Mouse (Mus musculus): ENCODE results near the gene Srsf11.

Srsf11 gene

GRCm38 (mm10) chr3:157993322-157993721 is 43.1 kb downstream of the Srsf11 start:
- no peak for DNase-seq (ENCODE audit: extremely low spot score, low read depth, low spot score)

- no peak for DNase-seq (ENCODE audit: extremely low spot score, low read depth, low spot score)
These were observed 56.8 kb downstream of the Srsf11 start for GRCm38 (mm10) chr3:157979619-157980018.

GRCm38 (mm10) chr3:157973236-157973635 is 63.2 kb downstream of the Srsf11 start:
- no peak for DNase-seq (ENCODE audit: extremely low spot score, low read depth, low spot score)

- no peak for DNase-seq (ENCODE audit: extremely low spot score, low read depth, low spot score)
These were observed 65.3 kb downstream of the Srsf11 start for GRCm38 (mm10) chr3:157971151-157971550.

All from hindlimb bud, embryonic 11.5 days (tissue).